Mouse (Mus musculus) spleen, adult 12 weeks (tissue): ENCODE data around the gene Otop2.

Source experiments
- DNase-seq: peaks from one replicate; pipeline ENCODE4 v3.0.0; 2022; ENCODE audit warnings: low spot score

Gene Otop2

GRCm38 (mm10) chr11:115298160-115298559 is 8.8 kb upstream of the Otop2 start:
- DNase-seq: no peak

GRCm38 (mm10) chr11:115300745-115301144 is 6.2 kb upstream of the Otop2 start:
- no peak for DNase-seq

- DNase-seq: no peak
Observed at GRCm38 (mm10) chr11:115301351-115301750, 5.6 kb upstream of the Otop2 start.

GRCm38 (mm10) chr11:115303167-115303566 is 3.8 kb upstream of the Otop2 start:
- no peak for DNase-seq

GRCm38 (mm10) chr11:115308781-115309180 is 1.8 kb downstream of the Otop2 start:
- no peak for DNase-seq

- no peak for DNase-seq
Observed at GRCm38 (mm10) chr11:115314249-115314648, 7.3 kb downstream of the Otop2 start.

GRCm38 (mm10) chr11:115317204-115317603 is 10.2 kb downstream of the Otop2 start:
- DNase-seq: no peak

GRCm38 (mm10) chr11:115318245-115319027 is 11.5 kb downstream of the Otop2 start:
- no peak for DNase-seq

- no peak for DNase-seq
Observed at GRCm38 (mm10) chr11:115319704-115320383, 12.9 kb downstream of the Otop2 start.

GRCm38 (mm10) chr11:115321906-115322693 is 15.1 kb downstream of the Otop2 start, which contains the start of gene Ush1g:
Gene Ush1g, minus strand, starts transcription at chr11:115322041.
- no peak for DNase-seq

GRCm38 (mm10) chr11:115323354-115323753 is 16.4 kb downstream of the Otop2 start:
- DNase-seq: no peak

GRCm38 (mm10) chr11:115326730-115327129 is 19.8 kb downstream of the Otop2 start:
- DNase-seq: no peak

GRCm38 (mm10) chr11:115329339-115329738 is 22.4 kb downstream of the Otop2 start:
- no peak for DNase-seq

GRCm38 (mm10) chr11:115334531-115334930 is 27.6 kb downstream of the Otop2 start, which contains the start of gene Otop3:
Gene Otop3, plus strand, starts transcription at chr11:115334731.
- DNase-seq: no peak

- DNase-seq: no peak
Observed at GRCm38 (mm10) chr11:115335223-115335622, 28.3 kb downstream of the Otop2 start.

- DNase-seq: no peak
Observed at GRCm38 (mm10) chr11:115336115-115336514, 29.2 kb downstream of the Otop2 start.

GRCm38 (mm10) chr11:115337350-115337749 is 30.4 kb downstream of the Otop2 start:
- no peak for DNase-seq

GRCm38 (mm10) chr11:115337826-115338225 is 30.9 kb downstream of the Otop2 start:
- no peak for DNase-seq

GRCm38 (mm10) chr11:115341246-115341645 is 34.3 kb downstream of the Otop2 start:
- DNase-seq: no peak

GRCm38 (mm10) chr11:115341866-115342265 is 34.9 kb downstream of the Otop2 start:
- no peak for DNase-seq

- DNase-seq: no peak
Observed at GRCm38 (mm10) chr11:115344967-115345366, 38.0 kb downstream of the Otop2 start.

GRCm38 (mm10) chr11:115345515-115345914 is 38.6 kb downstream of the Otop2 start:
- no peak for DNase-seq
